Mouse (Mus musculus) inflammation-experienced regulatory T-cells, adult 6 months (primary cell): ENCODE results near the gene Gm37240. TPM values are rescaled to one million over a fixed set of nuclear protein-coding genes. Genes with fewer than 3 reads are reported as not detected.

Experiments used
- ATAC-seq: one replicate; pipeline ENCODE4 v1.8.0; 2017
- polyA plus RNA-seq, 3 experiments: library from polyadenylated mRNA; unstranded; fragments of 100-300 nt; shearing (Covaris generic); gene quantifications; one replicate each; pipeline ENCODE4 v1.2.1; 2017

Gm37240 gene
- polyA plus RNA-seq, 3 experiments from 2014 or later = 0.74 to 4.1 (median 0.98) TPM

DNA sequence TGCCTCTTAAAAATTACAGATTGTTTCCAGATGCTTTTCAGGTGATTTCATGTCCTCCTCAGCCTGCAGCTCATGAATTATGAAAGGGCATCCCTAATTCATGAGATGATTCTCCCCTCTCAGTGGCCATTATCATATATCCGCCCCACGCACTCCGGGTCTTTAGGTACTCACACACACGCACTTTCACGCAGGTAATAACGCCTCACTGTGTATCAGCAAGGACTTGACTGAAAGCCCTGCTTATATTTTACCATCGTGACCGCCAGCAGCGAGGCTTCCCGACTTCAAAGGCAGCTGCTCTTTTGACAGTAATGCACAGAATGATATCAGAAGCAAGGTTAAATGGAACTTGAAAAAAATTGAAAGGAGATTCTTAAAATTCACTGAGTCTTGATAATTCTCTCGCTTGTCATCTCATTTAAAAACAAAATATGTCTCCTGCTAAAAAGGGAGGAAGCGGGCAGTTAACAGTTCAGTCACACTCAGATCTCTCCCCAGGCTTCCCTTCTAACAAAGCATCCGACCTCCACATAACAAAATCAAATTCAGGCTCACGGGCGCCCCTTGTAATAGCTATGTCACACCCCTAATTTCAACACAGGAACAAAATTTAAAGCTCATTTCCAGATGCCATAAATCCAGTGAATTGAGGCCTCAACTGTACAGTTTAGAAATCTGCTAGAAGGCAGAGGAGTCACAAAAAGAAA is 66.3 kb downstream of the Gm37240 start:
- no peak for ATAC-seq

DNA sequence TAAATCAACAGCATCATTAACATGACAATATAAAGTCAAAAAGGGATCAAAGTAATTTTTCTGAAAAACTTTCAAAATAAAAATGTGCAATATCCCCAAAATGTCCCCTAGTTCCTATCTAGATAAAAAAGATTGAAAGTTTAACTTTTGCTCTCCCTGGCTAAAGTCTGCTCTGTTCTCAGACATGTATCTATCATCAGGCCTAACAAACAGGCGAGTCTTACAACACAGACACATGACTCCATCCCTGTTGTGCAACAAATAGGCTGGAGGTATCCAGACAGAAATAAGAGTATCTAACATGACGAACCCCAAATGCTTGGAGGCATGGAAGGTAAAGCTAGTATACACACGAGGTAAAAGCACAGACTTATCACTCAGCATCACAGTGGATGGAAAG is 68.0 kb downstream of the Gm37240 start:
- no peak for ATAC-seq

DNA sequence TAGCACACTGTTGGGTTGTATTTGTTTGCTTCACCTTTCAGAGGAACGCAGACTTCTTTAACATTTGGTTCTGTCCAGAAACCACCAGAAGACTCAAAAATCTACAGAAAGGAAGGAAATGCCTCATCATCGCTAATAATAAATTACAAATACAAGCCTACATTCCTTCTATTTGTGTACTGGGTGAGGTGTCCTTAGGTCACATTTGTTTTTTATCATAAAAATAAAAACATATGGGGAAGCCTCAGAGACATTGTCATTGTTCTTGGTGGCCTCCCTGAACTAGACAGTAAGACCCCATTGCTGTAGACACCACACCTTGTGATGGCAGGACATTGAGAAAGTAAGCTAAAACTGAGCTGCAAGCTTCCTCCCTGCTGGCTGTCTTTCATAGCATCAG is 70.1 kb downstream of the Gm37240 start, which contains the start of gene Fam160a1:
Gene Fam160a1, minus strand, starts transcription at position 101 of the 400 bp plus-strand sequence.
- ATAC-seq = no peak

DNA sequence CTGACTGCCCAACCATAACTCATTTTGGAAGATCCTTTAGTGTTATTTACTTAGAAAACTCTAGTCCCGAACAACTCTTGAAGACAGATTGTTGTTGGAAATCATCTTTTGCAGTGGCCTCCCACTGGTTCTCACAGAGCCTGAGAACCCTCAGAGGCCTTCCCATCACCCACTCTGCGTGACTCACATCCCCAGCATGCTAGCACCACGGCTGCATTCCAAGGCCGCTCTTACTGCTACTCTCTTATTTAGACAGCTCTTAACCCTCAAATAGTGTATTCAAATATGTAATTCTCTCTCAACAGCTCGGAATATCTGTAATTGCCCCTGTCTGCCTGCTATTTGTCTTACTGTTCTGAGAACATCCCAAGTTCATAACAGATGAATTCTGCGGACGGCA is 73.1 kb downstream of the Gm37240 start:
- ATAC-seq = no peak

DNA sequence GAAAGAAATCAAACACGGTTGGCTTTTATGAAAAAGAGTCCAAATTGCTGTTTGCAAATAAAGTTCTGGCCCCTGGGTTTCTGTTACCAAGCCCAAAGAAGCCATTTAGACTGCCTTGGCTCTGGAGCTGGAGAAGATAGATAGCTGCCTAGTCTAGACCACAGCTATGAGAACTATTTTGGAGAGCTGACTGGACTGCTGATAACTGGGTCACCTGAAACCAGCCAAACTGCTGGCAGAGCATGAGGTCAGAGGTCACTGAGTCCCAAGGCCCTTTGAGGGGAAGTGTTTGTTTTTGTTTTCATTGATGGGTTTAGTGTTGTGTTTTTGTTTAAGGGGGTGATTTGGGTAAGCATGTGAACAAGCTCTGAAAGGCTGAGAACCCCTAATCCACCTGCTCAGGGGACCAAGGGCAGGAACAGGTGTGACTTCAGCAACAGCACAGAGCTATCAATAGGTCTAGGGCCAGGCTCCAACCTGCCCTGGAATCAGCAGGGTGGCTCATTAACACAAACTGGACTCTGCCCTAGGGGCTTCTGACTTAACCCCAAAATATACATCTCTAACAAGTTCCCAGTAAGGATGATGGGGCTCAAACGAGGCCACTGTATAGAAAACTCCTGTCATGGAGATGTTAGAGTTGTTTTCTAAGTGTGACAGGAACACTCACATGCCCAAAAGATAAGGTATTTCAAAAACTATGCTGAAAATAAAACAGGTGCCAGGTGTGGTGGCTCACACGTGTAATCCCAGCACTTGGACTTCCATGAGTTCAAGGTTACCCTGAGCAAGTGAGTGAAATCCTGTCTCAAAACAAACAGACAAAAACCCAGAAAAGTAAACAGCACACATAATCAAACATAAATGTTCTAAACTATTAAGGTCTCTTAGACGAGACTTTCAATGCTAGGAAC is 74.0 kb downstream of the Gm37240 start:
- no peak for ATAC-seq

DNA sequence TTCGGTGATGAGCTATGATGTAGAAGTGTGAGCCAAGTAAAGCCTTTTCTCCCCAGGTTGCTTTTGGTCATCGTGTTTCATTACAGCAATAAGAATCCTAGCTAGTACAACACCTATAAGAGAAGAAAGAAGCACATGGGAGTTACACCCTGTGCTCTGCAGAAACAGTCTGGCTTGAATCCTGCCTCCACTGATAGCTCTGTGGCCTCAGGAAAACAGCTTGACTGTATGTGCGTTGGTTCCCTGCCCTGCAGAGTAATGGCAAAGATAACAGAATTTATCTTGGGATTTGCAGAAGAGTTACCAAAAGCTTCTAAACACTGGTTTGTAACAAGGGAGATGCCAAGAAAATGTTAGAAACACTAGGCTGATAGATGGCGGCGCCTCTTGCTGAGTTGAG is 75.3 kb downstream of the Gm37240 start:
- no peak for ATAC-seq

DNA sequence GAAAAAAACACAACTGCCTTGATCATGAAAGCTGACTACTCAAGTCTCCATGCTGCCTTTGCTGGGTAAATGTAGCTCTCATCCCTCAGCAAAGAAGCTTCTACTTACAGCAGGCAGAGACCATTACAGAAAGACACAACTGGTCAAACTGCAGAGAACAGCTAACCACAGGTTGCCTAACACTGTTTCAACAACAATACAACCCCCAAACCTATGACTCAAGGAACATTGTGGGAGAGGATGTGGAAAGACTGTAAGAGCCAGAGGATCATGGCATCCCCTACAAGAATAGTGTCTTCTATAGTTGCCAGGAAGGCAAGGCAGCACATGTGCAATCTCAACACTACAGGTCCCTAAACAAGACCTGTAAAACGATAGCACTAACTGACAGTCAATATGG is 94.2 kb downstream of the Gm37240 start:
- no peak for ATAC-seq

DNA sequence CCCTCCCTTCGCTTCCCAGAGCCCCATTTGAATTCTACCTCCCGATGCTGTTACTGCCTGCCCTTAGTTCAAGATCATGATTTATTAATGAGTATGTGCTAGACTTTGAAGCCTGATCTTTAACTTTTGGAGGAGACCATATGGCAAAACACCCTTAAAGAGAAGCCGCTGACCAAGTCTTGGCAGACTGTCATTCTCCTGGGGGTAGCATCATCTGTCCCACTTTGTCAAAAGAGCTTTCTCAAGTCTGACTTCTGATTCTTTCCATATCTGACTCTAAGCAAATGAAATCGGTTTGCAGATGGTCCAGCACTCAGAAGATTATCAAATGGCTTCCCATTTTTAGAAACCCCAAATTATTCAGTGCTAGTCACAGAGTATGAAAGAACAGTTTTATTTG is 97.6 kb downstream of the Gm37240 start:
- ATAC-seq = no peak

DNA sequence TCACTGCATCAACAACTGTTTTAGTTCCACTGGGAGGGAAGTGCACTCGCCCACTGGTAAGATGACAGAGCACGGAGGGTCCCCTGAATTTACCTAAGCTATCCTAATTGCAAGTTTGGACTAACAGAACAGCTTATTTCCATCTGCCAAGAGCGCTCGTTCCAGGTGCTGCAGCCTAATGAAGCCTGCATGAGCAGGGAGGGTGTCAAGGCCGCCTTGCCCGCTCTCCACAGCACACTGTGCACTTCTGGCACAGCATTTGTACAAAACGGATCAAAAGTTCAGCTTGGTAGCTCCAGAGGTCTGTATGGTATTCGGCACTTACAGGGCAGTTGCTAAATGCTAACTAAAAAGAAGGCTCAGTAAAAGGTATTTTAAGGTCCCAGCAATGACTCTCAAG is 100.8 kb downstream of the Gm37240 start:
- ATAC-seq = no peak

DNA sequence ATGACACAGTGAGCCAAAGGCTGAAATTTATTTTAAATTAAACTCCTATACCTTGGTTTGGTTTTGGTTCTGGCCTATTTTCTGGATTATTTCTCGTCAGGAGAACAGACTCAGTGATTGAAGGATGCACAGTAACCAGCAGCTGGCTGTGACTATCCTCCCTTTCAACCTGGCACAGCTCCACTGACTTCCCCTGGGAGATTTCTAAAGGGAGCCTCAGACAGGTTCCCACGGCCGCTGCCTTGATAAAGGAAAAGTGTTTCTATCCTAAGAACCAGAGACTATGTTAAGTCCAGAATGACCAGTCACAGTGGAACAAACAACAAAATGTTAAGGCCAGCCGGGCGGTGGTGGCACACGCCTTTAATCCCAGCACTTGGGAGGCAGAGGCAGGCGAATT is 106.4 kb downstream of the Gm37240 start:
- ATAC-seq = no peak

DNA sequence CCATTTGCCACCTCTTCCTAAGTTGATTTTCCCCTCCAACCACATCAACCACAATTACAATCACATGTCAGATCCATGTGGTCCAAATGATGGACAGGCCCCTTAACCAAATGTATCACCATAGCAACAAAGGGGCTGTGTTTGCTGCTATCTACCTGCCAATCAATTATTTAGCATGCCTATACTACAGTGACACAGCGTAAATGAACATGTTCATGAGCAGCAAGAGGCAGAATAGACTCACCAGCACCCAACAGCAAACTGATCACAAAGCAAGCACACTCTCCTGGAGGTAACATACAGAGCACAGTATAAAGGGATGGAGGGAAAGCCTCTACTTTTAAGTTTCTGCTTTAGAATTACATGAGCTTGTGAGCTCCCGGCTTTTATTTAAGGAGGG is 107.0 kb downstream of the Gm37240 start:
- no peak for ATAC-seq

DNA sequence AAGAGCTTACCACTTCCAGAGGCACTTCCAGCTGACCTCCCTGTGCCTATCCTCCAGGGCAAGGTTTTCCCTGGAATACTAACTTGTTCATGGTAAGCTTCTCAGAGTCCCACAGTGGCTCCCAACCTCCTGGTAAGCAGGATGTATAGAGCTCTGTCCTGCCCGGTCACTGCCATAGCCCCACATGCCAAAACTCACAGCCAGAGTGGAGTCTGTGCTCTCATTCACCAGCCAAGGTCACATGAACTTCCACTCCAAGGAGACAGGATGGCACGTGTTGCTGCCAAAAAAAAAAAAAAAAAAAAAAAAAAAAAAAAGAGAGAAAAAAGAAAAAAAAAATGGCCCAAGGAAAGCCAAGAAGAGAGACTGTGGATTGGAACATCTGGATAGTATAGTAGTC is 109.5 kb downstream of the Gm37240 start:
- no peak for ATAC-seq

DNA sequence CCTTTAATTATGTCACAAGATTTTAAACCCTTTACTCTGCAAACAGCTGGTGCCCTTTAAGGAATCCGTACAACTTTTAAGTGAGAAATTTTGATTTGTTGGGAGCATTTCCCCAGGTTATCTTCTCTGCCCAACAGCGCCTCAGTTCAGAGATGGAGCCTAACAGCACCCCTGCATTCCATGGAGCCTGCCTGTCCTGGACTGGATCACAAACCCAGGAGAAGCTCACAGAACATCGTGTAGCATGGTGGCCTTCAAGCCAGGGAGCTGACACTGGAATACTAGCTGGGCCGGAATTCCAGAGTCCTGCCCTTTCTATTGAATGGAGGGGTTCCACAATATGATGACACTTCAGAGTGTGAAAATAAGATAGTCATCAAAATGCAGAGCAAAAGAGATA is 110.0 kb downstream of the Gm37240 start:
- ATAC-seq = no peak

DNA sequence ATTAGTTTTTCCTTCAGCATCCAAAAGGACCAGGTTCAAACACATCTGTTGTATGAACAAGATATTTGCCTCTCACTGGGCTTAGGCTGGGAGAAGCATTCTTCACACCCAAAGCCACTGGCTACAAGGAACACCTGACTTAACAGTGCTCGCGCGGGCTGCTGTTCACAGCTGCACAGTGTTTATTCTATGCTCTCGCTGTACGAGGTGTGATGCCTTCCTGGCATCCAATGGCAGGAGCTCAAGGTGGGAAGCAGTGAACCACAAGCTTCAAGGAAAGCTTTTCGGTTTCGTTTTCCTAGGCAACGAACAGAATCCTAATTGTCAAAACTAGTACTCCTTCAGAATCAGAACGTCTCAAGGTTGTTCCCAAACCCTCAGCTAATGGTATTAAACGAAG is 110.6 kb downstream of the Gm37240 start:
- no peak for ATAC-seq

DNA sequence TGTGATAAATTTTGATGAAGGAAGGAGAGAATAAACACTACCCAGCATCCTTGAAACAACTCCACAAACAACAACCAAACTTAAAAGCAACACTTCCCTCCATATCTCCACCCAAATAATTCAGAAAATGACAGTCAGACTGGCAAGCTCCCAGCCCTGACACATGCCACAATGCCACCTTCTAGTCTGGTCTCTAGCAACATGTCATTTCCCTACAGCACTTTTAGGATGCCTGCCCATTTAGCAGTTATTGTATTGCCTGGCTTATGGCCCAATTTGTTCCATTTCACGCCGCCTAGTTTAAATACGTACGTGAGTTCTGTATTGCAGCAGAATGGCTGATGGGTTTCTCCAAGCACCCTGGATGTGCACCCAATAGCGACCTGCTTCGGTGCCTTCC is 111.2 kb downstream of the Gm37240 start:
- no peak for ATAC-seq

DNA sequence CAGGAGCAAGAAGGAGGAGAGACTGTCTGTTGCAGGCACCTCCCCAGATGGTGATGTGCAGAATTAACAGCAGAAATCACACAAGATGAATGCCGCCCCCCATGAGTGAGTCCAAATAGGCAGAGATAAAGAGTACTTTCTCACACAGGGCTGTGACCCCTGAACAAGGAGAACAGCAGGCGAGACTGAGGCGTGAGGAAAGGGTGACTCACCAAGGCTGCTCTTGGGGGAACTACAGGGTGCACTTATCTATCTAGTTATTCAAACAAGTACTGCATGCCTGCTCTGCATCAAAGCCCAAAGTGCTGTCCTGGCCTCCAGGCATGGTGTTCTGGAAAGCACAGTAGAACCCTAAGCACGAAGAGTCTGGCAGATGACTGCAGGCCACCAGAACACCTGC is 113.4 kb downstream of the Gm37240 start:
- no peak for ATAC-seq

DNA sequence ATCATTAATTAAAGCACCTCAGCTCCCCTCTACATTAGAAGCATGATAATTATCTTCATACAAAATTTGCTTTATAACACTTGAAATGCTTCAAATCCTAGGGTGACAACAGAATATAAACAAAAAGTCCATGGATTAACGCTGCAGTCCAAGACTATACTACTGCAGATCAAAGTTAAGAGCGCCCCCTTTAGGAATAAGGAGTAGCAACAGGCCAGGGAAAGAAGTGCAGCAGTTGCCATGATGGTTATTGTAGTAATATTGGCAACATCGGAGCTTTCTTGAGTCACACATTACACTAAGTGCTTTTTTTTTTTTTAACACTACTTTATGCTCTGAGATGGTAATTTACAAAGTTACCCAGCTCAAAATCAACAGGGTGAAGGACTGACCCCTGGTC is 113.9 kb downstream of the Gm37240 start:
- no peak for ATAC-seq

DNA sequence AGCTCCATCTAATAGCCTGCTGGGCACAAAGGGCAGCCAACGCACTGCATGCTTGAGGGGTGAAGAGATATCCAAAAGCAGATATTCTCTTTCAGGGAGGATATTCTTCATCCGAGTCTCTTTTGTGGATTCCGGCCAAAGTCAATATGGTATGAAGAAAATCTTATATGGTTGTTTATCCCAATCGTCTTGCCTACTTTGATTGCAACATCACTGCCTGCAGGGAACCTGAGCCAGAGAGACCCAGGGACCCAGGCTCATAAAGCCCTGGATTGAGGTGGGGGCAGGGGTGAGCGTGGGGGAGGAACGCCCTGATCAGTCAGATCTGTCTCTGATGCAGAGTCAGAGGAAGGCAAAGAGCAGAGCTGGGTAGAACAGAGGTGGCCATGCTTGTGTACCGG is 122.4 kb downstream of the Gm37240 start:
- ATAC-seq = no peak

DNA sequence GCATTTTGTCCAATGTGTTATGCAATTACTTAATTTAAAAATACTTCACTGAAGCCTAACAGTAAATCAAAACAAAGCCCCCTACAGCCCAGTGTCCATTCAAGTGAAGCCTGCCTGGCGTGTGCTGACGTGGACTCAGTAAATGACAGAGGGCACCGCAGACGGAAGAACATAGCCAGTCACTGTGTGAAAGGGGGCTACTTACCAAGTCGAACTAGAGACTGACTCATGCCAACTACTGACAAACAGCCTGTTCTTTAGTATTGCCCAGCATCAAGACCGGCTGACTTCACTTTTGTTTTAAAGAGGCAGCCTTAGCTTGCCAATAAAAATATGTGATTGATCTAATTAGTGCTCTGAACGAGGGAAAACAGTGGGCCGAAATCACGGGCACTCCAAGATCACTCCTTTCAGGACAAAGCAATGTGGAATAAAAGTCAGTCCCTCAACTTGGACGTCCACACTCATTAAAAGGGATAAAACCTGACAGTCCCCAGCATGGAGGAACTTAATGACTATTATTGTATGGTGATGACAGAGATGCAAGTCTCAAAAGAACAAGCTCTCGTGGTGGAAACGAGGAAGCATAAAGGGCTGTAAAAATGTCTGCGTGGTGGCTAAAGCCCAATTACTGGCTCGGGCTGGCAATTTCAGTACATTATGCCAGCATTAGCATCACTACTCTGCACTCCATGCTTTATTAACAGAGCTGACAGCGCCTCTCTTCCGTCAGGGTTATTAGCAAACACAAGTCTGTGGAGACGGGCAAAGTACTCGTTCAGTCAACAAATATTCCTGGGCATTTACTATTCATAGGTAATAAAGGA is 123.1 kb downstream of the Gm37240 start:
- no peak for ATAC-seq

DNA sequence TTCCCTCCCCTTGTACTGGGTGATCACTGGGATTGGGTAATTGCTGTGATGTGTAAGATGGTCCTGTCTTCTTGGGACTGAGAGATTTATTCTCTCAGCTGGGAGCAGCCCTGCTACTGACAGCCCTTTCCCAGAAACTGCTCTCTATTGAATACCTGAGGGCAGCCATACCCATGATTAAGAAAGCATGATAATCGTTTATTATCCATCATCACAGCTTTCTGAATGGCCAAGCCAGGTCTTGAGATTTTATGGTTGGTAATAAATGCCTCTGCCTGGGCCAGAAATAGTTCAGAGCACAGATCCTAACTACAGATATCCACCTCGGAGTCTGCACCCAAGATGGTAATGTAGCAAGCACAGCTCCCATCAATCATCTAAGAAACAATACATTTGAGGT is 129.4 kb downstream of the Gm37240 start:
- no peak for ATAC-seq

DNA sequence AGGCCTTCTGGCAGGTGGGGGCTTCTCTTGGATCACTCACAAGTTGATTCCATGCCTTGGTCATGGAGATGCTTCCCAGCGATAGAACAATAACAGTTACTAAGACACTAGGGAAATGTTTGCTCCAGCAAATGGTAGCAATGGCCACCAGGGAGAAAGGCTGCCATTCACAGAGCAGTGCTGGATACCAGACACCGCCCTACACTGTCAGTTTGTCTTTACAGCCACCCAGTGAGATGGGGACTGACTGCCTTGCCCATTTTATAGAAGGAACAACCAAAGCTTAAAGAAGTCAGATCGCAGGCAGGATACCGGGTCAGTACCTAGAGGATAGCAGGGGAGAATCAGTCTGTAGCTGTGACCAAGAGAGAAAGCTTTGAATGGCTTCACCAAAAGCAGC is 129.9 kb downstream of the Gm37240 start:
- ATAC-seq = no peak

DNA sequence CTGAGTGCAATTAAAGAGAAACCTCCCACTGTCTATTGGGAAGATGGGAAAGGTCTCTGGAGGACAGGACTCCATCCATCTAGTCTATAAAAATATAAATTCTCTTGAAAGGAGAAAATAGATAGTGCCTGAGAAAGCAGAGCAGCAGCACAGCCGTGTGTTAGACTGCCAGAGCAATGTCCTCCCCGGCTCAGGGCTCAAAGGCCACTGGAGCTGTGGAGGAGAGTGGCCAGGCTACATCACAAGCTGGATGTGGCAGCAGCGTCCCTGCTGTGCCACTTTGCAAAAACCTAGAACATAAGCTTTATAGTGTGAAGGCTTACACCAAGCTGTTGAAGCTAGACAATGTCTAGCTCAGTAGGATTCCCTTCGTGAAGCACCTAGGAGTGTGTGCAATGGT is 138.0 kb downstream of the Gm37240 start:
- ATAC-seq = no peak

DNA sequence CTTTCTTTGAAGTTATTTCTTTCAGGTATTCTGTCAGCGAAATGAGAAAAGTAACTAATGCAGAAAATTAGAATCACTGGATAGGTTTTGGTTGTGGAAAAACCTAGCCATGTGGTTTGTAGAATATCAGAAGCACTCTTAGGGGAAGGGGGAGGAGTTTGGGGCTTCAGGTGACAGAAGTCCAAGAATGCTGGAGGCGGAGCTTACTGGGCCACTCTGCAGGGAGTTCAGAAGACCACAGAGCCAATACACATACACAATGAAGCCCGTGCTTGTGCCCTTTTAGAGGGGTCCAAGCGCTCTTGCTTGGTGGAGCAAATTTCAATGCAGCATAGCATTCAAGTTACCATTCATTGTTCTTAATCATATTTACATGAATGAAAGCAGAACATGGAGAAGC is 138.5 kb downstream of the Gm37240 start:
- no peak for ATAC-seq
